Mouse (Mus musculus): ENCODE data around the gene Foxr2. TPM values are rescaled to one million over a fixed set of nuclear protein-coding genes. Genes with fewer than 3 reads are reported as not detected.
A peak's percentile ranks its signal among the peaks of the same experiment; 100 is the strongest.

Foxr2 gene
- under 1 TPM; 0.30 to 0.55 TPM for total RNA-seq (2021)

DNA sequence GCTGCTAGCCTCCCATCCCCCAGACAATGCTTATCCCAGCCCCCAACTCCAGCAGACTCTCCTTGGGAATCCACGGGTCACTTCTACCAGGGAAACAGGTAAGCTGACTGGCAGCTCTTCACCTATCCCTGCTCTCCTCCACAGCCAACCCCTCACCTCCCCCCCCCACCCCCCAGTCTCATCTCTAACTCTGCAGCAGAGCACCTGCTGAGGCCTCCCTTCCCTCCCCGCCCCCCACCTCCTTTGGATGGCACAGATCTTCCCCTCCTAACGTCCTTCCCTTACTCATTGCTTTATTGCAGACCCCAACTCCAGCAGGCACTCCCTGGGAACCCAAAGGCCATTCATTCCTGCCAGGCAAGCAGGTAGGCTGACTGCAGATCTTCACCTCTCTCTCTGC is at the start of gene Foxr2:
TSS of gene Foxr2 (plus strand) at position 301 of the 400 bp plus-strand sequence.
- DNase-seq: no peak

- no peak for DNase-seq
Observed at GRCm38 (mm10) chrX:153119013-153119412, 427 bp downstream of the Foxr2 start.

GRCm38 (mm10) chrX:153139734-153140515 is 21.3 kb downstream of the Foxr2 start, which contains the start of gene Rragb:
Rragb (plus strand) TSS chrX:153139981.
- peak; percentile 79 to 81 for DNase-seq

- DNase-seq: no peak
Observed at GRCm38 (mm10) chrX:153142656-153143055, 24.1 kb downstream of the Foxr2 start.

DNA sequence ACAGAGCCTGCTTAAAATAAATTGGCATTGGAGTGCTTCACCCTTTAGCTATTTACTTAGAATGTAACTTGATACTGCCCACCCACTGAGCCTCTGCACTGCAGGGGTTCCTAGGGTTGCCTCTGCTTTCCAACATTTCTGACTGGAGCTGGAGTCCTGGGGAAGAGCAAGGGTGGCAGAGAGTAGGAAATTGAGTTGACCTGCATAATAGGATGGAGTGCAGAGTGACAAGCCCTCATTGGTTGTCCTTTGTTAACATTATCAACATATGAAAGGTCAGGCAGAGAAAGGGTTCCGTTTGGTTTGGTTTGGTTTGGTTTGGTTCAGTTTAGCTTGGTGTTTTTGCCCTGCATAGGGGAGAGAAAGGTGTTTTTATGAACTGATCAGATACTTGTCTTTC is 33.2 kb downstream of the Foxr2 start:
- no peak for DNase-seq

GRCm38 (mm10) chrX:153155322-153155721 is 36.7 kb downstream of the Foxr2 start:
- no peak for DNase-seq

DNA sequence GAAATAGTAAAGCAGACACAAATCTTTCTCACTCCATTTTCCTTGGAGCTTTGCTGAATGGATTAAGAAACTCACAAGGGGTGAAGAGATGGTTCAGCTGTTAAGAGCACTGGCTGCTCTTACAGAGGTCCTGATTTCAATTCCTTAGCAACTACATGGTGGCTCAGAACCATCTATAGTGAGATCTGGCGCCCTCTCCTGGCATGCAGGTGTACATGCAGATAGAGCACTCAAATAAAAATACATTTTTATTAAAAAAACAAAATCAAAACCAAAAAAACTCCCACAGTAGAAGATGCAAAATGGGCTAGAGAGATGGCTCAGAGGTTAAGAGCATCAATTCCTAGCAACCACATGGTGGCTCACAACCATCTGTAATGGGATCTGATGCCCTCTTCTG is 56.2 kb downstream of the Foxr2 start:
- no peak for DNase-seq

DNA sequence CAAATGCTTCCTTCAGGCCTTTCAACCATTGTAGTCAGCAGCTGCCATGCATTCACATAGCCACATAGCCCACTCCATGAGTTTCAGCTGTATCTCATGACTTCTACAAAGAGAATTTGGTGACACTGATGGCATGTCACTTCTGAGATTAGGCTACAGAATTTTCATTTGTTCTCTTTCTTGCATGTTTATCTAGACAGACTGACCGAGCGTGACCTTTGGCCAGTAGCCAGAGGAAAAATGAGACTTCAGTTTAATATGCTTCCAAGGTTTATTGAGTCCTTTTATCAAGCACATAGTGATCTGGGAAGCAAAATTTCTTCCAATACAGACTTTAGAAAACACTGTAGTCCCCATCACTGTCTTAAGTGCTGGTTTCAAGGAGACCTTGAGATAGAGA is 63.6 kb downstream of the Foxr2 start:
- no peak for DNase-seq

Other genes starting within 250 kb of the Foxr2 start
- 1 to 10 TPM; 2.3 to 3.1 TPM for gene Usp51, start 112.3 kb upstream of the Foxr2 start, total RNA-seq (2021)
- 10 to 100 TPM; 51.4 to 60.7 TPM for gene Mageh1, start 81.2 kb upstream of the Foxr2 start, total RNA-seq (2021)
- gene Rragb, start 21.2 kb downstream of the Foxr2 start, total RNA-seq (2021): 100 to 1,000 TPM in 1 of 2 experiments, 10 to 100 TPM in 1; 83.3 to 105 TPM
- 1 to 10 TPM; 4.0 to 4.2 TPM for gene Klf8, start 118.7 kb downstream of the Foxr2 start, total RNA-seq (2021)